Mouse (Mus musculus): Measurements from ENCODE around the gene Cd59b.
"Not testable (repeated sequence)": the region's sequence is repeated elsewhere in the genome, so short reads cannot be mapped to it uniquely, and the experiment has no call there.

Gene Cd59b

GRCm38 (mm10) chr2:104069704-104070185, at the start of gene Cd59b:
Gene Cd59b, plus strand, starts transcription at chr2:104069849.
- peak; percentile 47 for DNase-seq

DNA sequence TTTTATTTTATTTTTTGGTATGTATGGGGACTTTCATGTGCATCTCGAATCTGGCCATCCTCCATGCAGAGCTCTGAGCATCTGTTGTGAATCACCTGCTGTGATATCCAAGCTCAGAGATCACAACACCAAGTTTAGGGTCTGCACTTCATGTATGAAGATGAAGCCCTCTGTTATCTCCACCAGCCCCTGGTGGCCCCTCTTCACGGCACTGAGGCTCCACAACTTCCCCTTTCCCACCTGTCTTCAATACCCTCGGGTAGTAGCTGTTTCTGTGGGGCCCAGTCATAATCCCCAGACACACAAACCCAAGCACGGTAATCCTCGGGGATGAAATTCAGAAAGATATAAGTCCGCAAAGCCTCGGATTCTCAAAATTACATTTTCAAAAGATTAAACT, 46.6 kb upstream of the Cd59b start:
- DNase-seq = no peak

DNA sequence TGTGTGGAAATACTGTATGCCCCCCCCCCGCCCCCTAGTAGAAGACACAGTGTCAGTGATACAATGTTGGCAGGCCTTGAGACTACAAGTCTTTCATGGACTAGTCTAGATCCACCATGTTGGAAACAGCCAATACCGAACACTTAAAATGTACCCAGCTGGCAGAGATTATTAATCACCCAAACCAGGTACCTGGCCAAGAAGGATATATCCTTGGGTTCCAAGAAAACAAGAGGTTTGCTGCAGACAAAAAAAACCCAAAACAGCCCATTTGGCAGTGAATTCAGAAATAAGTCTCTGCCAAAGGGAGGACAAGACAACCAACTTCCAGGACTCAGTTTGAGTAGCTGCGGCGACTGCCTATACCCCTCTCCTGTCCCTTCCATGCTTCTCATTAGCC, 45.0 kb upstream of the Cd59b start:
- DNase-seq = no peak

DNA sequence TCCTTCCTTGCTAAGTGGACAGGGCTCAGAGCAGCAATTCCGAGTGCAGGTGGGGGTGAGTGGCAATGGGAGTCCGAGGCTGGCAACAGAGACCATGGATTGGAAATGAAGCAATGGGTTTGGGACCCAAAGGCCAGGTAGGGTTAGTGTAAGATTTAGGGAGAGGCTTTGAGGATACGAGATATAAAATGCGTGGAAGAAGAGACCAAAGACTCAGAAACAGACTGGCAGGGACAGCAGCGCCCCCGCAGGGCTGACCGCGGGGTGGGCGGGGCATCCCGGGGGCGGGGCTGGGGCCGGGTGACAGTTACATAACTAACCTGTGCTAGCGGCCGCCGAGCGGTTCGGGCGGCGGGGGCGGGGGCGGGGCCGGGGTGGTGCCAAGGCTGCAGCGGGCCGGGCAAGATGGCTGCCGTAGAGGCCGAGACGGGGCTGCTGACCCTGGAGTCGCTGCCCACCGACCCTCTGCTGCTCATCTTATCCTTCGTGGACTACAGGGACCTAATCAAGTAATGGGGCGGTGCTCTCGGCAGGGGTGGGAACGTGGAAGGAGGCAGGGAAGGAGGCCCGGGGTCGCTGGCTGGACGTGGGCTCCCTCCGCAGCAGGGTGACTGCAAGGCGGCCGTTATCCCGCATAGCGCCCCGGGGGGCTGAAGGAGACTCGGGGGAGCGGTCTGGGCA, 42.1 kb upstream of the Cd59b start, which contains the start of gene Fbxo3:
Fbxo3 (plus strand) TSS at position 264 of the 681 bp plus-strand sequence.
- peak; percentile 91 to 94 for DNase-seq

DNA sequence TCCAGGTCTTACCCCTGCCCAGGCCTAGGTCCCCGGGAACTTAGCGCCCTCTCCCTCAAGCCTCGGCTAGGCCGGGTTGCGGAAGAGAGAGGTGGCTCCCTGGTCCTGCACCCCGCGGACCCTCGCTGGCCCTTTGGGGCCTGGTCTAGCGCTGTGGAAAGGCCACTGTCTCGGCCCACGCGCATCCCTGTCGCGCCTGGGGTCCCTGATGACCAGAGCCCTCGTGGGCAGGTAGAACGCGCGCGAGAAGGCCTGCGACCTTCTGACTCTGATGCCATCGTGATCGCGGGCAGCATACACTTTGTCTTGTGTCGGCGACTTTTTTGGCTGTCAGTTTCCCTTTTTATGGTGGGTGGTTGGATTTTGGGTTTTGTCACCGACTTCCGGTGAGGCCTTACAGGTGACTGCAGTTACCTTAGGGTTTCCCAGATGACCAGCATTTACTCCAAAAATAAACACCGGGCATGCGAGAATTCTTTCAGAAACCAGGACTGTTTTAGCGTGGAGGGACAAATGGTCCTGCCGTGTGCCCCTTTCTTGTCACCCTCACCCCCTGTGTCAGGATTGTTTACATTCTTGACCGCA, 41.4 kb upstream of the Cd59b start, which contains the start of gene 4931422A03Rik:
4931422A03Rik (minus strand) TSS at position 223 of the 585 bp plus-strand sequence.
- no peak for DNase-seq

- DNase-seq = no peak
These were observed 40.6 kb upstream of the Cd59b start for GRCm38 (mm10) chr2:104029074-104029473.

DNA sequence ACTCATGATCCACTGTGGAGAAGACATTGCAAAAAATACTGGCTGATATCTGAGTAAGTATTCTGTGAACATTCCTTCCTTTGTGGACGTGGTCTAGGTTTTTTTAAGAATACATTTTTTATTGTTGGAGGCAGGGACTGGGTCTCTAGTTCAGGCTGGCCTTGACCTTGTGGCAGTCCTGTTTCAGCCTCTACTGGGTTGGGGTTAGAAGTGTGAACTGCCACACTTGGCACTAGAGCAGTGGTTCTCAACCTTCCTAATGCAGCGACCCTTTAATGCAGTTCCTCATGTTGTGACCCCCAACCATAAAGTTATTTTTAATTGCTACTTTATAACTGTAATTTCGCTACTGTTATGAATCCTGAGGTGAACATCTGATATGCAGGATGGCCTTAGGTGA, 39.3 kb upstream of the Cd59b start:
- no peak for DNase-seq

DNA sequence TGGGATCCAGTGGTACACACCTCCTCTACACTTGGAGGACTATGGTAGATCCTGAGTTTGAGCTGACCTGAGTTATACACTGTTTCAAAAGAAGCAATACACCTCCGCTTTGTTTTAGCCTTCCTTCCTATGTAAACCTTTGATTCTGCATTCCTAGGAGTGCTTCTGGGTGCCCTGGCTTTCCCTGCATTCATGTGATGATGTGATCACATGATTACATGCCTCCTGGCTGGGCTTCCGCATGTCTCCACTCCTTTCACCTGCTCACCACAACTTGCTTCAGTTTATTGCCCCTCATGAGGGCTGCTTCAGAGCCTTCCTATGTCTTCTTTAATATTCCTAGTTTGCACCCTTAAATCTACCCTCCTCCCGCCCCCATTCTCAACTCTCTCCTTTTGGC, 37.6 kb upstream of the Cd59b start:
- DNase-seq = no peak

GRCm38 (mm10) chr2:104034832-104035472, 34.7 kb upstream of the Cd59b start:
- DNase-seq = peak; percentile 77 to 78

GRCm38 (mm10) chr2:104035595-104035994, 34.1 kb upstream of the Cd59b start:
- DNase-seq = no peak

GRCm38 (mm10) chr2:104036316-104036715, 33.3 kb upstream of the Cd59b start:
- no peak for DNase-seq

GRCm38 (mm10) chr2:104038236-104038635, 31.4 kb upstream of the Cd59b start:
- DNase-seq = no peak

DNA sequence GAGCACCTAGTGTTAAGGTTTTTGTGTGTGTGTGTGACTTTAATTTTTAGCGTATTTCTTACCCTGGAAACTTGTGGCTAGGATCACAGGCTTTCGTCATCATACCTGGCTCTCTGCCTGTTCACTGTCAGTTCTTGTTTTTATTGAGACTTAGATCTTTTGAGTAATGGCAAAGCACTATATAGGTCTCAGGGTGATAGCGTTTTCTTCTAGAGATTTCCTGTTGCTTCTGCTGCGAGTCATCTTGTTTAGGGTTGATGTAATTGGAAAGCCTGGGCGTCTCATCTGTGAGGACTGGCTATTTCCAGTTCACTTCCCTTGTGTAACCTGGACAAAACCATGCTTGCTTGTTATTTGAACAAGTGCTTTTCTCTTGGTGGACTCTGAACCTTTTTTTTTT, 28.0 kb upstream of the Cd59b start:
- DNase-seq = no peak

DNA sequence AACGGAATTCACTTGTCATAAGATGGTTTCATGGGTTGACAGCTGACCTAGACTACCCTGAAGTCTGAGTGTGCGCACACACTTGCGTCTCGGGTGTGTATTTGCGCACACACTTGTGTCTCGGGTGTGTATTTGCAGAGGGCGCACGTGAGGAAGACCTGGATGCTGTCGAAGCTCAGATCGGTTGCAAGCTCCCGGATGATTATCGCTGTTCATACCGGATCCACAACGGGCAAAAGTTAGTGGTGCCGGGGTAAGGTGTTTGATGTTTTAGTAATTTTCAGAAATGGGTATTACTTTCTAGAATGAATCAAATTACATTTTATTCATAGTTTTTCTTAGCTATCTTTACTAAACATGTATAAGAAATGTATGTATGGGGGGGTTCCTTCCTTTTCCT, 26.9 kb upstream of the Cd59b start:
- no peak for DNase-seq

- DNase-seq = no peak
These were observed 25.8 kb upstream of the Cd59b start for GRCm38 (mm10) chr2:104043624-104044478.

DNA sequence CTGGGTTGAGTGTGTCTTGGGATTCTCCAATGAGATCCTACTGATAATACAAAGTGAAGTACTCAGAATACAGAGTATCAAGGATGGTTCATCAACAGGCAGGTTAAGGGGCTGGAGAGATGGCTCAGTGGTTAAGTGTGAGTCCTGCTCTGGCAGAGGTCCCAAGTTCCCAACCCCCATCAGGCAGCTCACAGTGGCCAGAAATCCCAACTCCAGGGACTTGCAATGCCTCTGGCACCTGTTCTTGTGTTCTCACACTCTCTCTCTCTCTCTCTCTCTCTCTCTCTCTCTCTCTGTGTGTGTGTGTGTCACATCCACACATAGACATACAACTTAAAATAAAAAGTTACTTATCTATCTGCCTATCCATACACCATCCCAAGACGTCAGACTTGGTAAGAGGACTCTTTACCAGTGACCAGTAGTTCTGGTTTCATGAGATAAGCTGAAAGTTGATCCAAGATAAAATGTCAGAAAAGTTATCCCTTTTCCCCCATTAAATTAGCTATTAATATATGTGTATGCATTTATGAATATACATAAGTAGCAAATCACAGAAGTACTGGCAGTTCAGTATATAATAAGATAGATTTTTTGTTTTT, 25.1 kb upstream of the Cd59b start:
- DNase-seq = no peak

GRCm38 (mm10) chr2:104058381-104058780, 11.3 kb upstream of the Cd59b start:
- DNase-seq = no peak

DNA sequence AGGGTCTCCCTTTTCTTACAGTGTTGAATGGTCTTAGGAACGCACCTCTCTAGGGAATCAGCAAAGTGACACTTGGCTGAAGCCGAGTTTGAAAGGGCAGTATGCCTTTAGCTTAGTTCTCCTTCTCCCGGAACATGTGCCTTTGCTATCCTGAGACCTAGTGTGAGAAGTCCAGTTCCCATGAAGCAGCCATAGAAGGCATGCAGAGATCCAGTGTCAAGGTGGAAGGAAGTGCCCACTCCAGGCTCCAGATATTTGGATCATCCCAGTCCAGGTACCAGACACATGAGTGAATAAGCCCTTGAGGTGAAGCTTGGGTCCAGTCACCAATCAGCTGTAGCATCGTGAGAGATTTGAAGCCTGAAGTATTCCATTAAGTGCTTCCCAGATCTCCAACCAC, 10.7 kb upstream of the Cd59b start:
- DNase-seq = no peak

GRCm38 (mm10) chr2:104059786-104060185, 9.9 kb upstream of the Cd59b start:
- DNase-seq = no peak

- DNase-seq = no peak
These were observed 8.7 kb upstream of the Cd59b start for GRCm38 (mm10) chr2:104060996-104061395.

DNA sequence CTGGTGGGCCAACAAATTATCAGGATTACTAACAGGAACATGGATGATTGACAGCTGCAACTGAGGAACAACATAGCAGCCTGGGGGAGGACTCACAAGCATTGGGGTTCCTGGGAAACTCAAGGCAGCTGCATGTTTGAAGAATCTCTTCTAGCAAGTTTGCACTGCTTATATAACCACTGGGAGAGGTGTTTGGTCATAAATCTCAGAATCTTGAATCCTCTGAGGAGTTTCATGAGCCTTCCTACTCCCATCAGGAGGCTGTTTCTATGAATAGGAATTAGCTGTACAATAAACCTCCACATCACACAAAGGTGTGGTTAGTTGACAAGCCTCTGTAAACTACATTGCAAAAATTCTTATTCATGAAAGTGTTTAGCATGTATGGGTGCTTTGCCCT, 7.0 kb upstream of the Cd59b start:
- no peak for DNase-seq

- no peak for DNase-seq
These were observed 5.5 kb upstream of the Cd59b start for GRCm38 (mm10) chr2:104064152-104064551.

DNA sequence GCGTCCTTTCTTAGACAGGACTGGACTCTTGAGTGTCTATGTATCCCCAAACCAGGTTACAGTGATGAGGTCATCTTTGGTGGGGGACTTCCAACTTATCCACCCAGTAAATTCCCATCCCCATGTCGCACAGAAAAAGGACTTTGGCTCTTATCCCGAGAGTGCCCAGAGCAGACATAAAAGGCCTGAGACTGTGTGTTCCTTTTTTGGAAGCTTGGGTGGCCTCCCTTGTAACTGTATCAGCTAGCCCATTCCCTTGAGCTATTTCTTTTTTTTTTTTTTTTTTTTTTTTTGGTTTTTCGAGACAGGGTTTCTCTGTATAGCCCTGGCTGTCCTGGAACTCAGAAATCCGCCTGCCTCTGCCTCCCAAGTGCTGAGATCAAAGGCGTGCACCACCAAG, 4.1 kb upstream of the Cd59b start, which contains the start of gene Gm10912:
Gm10912 (plus strand) TSS at position 301 of the 400 bp plus-strand sequence.
- not testable (repeated sequence) for DNase-seq
